Mouse (Mus musculus): ENCODE measurements around the gene Als2.

Als2 gene

DNA sequence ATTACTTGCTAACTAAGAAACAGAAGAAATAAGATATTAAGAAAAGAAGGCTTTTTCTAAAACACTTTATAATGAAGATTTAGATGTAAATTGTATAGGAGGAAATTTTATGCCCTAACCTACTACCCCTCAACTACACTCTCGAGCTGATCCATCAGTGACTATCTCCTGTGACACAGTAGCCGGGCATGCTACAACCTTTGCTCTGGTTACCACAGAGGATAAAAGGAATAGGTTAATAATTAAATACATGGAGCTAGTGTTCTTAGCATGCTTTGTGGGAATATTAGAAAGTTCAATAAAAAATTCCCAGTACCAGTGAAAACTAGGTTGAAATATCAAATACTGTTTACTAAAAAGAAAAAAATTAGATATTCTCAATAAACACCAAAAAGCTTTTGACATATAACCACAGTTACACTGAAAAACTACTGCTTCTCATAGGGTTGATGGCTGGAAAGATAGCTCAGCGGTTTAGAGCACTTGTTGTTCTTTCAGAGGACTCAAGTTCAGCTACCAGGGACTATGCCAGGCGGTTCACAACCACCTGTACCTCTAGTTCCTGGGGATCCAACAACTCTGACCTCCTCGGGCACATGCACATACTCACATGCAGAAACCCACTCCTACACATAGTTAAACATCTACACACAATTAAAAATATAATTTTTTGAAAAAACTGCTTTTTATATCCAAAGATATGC, 24.8 kb downstream of the Als2 start:
- no peak for DNase-seq (ENCODE audit: low read depth, low spot score)

DNA sequence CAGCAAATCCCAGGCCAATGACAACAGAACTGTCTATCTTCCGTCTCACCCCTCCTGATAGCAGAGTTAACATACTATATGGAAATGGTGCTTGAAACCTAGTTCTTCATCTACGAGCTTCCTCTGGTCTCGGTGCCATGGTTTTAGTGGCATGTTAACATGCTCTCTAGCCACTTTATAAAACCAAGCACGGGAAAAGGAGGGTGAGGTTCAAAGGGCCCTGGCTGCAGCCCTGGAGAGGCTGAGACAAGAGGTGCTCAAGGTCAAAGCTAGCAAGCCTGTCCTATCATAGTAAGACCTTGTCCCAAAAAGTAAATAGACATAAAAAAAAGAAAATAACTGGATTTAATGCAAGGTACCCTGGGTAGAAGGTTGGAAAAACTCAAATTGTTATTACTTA, 25.4 kb downstream of the Als2 start:
- no peak for DNase-seq (ENCODE audit: low read depth, low spot score)

DNA sequence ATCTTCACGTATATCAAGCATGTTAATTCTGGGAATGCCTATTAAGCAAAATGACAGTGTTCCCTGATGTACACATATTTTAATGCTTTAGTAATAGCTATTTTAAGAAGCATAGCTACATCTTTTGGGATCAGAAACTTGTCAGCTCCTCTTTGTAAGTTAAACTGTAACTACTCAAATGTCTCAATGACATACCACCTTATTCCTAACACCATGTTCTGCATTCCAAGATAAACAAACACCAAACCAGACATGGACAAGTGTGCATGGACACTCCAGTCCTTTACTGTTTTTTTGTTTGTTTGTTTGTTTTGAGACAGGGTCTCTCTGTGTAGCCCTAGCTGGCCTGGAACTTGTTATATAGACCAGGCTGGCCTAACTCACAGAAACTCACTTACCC, 28.7 kb downstream of the Als2 start:
- DNase-seq (ENCODE audit: low read depth, low spot score): no peak

DNA sequence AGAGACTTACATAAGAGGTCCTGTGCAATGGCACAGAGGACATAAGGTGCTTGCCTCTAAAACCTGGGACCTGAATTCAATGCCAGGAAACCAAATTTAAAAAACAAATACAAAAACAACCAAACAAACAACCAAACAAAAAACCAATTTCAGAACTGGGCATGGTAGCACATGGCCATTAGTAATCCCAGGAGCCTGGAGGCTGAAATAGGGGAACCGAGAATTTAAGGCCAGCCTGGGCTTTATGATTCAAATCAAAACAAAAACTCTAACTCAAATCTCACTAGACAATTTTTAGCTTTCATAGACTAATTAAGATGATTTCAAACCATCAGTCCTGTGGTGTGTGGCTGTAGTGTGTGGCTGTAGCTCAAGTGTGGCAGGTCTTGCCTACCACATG, 32.5 kb downstream of the Als2 start:
- no peak for DNase-seq (ENCODE audit: low read depth, low spot score)

- DNase-seq (ENCODE audit: low read depth, low spot score): no peak
Observed at GRCm38 (mm10) chr1:59202367-59202766, 34.7 kb downstream of the Als2 start.

DNA sequence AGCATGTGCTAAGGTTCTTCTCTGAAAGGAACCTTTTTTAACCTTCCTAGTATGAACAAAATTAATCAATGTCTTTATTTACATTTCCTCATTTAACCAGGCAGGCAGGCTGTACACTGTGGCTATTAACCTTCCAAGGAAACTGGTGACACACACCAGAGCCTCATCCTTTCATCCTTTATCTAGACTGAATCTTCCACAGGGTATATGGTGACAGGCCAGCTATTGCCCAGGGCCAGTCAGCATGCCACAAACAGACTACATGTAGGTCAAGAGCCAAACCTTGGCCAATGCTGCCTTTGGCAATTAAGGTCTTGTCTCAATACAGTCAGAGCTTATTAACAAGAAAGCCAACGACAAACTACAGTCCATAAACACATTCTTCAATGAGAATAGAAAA, 35.5 kb downstream of the Als2 start:
- DNase-seq (ENCODE audit: low read depth, low spot score): no peak

GRCm38 (mm10) chr1:59200960-59201359, 36.1 kb downstream of the Als2 start:
- DNase-seq (ENCODE audit: low read depth, low spot score): no peak

DNA sequence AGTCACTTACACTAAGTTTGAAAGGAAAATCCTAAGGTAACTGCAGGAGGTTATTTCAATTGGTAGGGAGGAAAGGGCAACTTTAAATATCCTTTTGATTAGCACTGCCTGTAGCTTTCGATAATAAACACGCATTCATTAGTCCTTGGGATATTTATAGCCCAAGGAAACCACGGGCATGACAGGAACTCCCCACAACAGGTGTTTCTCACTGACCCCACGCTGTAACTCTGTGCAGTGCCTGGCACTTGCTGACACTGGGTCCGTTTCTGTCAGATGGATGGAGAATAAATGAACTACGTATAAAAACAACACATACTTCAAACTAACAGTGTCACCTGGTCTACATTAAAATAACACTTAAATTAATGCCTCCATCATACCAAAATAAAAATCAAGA, 42.1 kb downstream of the Als2 start:
- no peak for DNase-seq (ENCODE audit: low read depth, low spot score)

GRCm38 (mm10) chr1:59187786-59188185, 49.2 kb downstream of the Als2 start:
- DNase-seq (ENCODE audit: low read depth, low spot score): no peak

DNA sequence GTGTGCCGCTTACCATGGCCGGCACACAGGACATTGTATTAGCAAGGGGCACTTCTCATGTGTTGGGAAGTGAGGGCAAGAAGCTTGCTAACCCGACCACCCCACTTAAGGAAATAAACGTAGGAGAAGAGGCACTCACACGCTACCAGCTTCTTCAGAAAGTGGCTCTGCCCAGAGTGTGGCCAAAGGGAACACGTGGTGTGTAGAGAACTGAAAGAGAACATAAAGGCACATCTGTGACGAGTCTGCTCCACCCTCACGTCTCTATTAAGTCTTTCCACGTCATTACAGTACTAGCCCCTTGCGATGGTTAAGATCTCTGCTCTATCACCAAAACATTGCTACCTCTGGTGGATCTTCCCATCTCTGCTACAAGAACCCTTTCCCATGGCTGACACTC, 50.7 kb downstream of the Als2 start:
- no peak for DNase-seq (ENCODE audit: low read depth, low spot score)

GRCm38 (mm10) chr1:59185410-59185809, 51.6 kb downstream of the Als2 start:
- no peak for DNase-seq (ENCODE audit: low read depth, low spot score)

- no peak for DNase-seq (ENCODE audit: low read depth, low spot score)
Observed at GRCm38 (mm10) chr1:59183045-59183444, 54.0 kb downstream of the Als2 start.

GRCm38 (mm10) chr1:59182373-59182772, 54.7 kb downstream of the Als2 start:
- no peak for DNase-seq (ENCODE audit: low read depth, low spot score)

- no peak for DNase-seq (ENCODE audit: low read depth, low spot score)
Observed at GRCm38 (mm10) chr1:59180003-59180402, 57.0 kb downstream of the Als2 start.

- no peak for DNase-seq (ENCODE audit: low read depth, low spot score)
Observed at GRCm38 (mm10) chr1:59178401-59178800, 58.6 kb downstream of the Als2 start.

GRCm38 (mm10) chr1:59174514-59175373, 62.3 kb downstream of the Als2 start:
- no peak for DNase-seq (ENCODE audit: low read depth, low spot score)

GRCm38 (mm10) chr1:59173023-59173422, 64.0 kb downstream of the Als2 start:
- DNase-seq (ENCODE audit: low read depth, low spot score): no peak

GRCm38 (mm10) chr1:59171875-59172274, 65.2 kb downstream of the Als2 start:
- DNase-seq (ENCODE audit: low read depth, low spot score): no peak

- no peak for DNase-seq (ENCODE audit: low read depth, low spot score)
Observed at GRCm38 (mm10) chr1:59170290-59170689, 66.7 kb downstream of the Als2 start.

DNA sequence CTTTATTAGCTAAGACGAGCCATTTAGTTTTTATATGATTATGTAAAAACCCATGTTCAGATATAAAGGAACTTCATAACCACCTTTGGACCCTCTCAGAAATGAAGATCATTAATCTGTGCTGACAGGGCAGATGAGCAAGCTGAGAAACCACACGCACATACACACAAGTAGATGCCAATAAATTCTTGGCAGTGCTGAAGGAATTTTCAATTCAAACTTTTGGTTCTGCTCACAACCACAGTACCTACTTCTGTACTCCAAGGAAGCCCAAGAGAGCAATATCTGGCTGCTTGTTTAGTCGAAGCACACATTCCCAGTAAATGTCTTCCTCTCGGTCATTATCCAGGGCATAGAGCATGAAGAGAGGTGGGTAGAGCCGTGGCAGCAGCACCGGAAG, 67.4 kb downstream of the Als2 start:
- DNase-seq (ENCODE audit: low read depth, low spot score): no peak

GRCm38 (mm10) chr1:59168556-59168955, 68.5 kb downstream of the Als2 start:
- DNase-seq (ENCODE audit: low read depth, low spot score): no peak

DNA sequence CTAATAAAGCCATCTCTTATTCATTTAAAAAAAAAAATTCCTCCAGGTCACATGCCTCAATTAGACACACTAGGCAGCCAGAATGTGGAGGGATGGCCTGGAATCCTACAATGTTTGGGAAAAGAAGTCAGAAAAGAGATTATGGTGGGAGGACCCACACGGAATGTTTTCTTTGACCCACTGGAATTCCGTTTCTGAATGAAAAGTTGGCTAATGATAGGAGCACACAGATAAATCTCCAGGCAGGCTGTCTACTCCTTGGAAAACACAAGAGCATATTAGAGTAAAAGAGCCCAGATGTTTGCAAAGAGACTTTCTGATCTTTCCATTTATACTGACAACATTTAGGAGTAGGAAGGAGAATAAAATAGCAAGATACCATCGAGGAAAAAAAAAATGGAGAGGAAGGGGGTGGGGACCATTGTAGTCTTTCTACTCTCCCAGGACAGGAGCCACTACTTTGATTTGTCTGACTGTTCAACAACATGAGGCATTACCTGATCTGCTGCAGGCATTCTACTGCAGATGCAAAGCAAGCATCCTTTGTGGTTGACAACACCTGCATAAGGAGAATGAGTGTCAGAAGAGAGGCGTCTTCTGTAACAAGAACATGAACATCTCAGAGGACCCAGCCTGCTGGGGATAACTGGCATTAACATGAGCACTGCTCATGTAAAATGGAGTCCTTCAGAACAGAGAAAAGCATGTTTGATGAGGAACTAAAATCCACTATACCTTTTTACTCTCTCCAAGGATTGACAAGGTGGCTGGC, 69.2 kb downstream of the Als2 start:
- DNase-seq (ENCODE audit: low read depth, low spot score): no peak
